Mouse (Mus musculus): ENCODE measurements around the gene Nfic. TPM values are rescaled to one million over a fixed set of nuclear protein-coding genes. Genes with fewer than 3 reads are reported as not detected.

The Nfic gene
- total RNA-seq (2023), result 10 to 100 TPM; 15.0 to 22.8 TPM

GRCm38 (mm10) chr10:81455181-81455895 is at the start of gene Nfic:
Gene Nfic (minus strand): TSS chr10:81455635.

GRCm38 (mm10) chr10:81500032-81500431 is 44.6 kb upstream of the Nfic start, which contains the start of gene S1pr4:
Gene S1pr4 (minus strand): TSS chr10:81500132.

GRCm38 (mm10) chr10:81496264-81496901 is 40.9 kb upstream of the Nfic start, which contains the start of gene Ncln:
Gene Ncln (minus strand): TSS chr10:81496392.

GRCm38 (mm10) chr10:81482533-81482889 is 27.1 kb upstream of the Nfic start, which contains the start of gene Celf5:
Gene Celf5 (minus strand): TSS chr10:81482709.

GRCm38 (mm10) chr10:81392781-81393185 is 62.7 kb downstream of the Nfic start, which contains the start of gene Smim24:
Gene Smim24 (plus strand): TSS chr10:81393051.

GRCm38 (mm10) chr10:81388505-81389055 is 66.9 kb downstream of the Nfic start, which contains the start of gene Gm48552:
Gene Gm48552 (plus strand): TSS chr10:81389005.

GRCm38 (mm10) chr10:81383802-81384604 is 71.4 kb downstream of the Nfic start, which contains the start of the genes Dohh and Gm48551:
Gene Dohh (plus strand): TSS chr10:81384428.
Gene Gm48551 (plus strand): TSS chr10:81384466.

GRCm38 (mm10) chr10:81377793-81378552 is 77.5 kb downstream of the Nfic start, which contains the start of gene Fzr1:
Gene Fzr1 (minus strand): TSS chr10:81378516.

GRCm38 (mm10) chr10:81365672-81366476 is 89.6 kb downstream of the Nfic start, which contains the start of gene 4930404N11Rik:
Gene 4930404N11Rik (minus strand): TSS chr10:81365816.

GRCm38 (mm10) chr10:81356991-81357844 is 98.2 kb downstream of the Nfic start, which contains the start of gene Mfsd12:
Gene Mfsd12 (plus strand): TSS chr10:81357491.

GRCm38 (mm10) chr10:81350351-81351063 is 104.9 kb downstream of the Nfic start, which contains the start of gene Hmg20b:
Gene Hmg20b (minus strand): TSS chr10:81350480.

Other genes with a start within 250 kb of the Nfic start
- not detected for gene Atcay, start 224.8 kb downstream of the Nfic start, total RNA-seq (2023)
- 1 to 10 TPM; 3.4 to 4.6 TPM for gene Zfr2, start 222.5 kb downstream of the Nfic start, total RNA-seq (2023)
- 10 to 100 TPM; 24.5 to 29.5 TPM for gene Matk, start 202.7 kb downstream of the Nfic start, total RNA-seq (2023)
- gene Mrpl54, start 188.7 kb downstream of the Nfic start, total RNA-seq (2023), result 100 to 1,000 TPM; 106 to 112 TPM
- gene Apba3, start 188.7 kb downstream of the Nfic start, total RNA-seq (2023), result 10 to 100 TPM; 32.7 to 50.4 TPM
- 10 to 100 TPM; 14.0 to 18.9 TPM for gene Tjp3, start 164.1 kb downstream of the Nfic start, total RNA-seq (2023)
- 100 to 1,000 TPM; 130 to 154 TPM for gene Pip5k1c, start 162.7 kb downstream of the Nfic start, total RNA-seq (2023)
- gene Cactin, start 134.5 kb downstream of the Nfic start, total RNA-seq (2023), result 10 to 100 TPM; 53.3 to 59.3 TPM
- 1 to 10 TPM; 4.6 to 6.0 TPM for gene Tbxa2r, start 126.9 kb downstream of the Nfic start, total RNA-seq (2023)
- gene Gipc3, start 112.4 kb downstream of the Nfic start, total RNA-seq (2023), result under 1 TPM; 0.78 to 0.92 TPM
- gene Hmg20b, start 105.2 kb downstream of the Nfic start, total RNA-seq (2023), result 10 to 100 TPM; 77.8 to 80.1 TPM
- gene Mfsd12, start 98.1 kb downstream of the Nfic start, total RNA-seq (2023), result 10 to 100 TPM; 11.6 to 13.5 TPM
- gene 4930404N11Rik, start 89.8 kb downstream of the Nfic start, total RNA-seq (2023), result 10 to 100 TPM in 1 of 2 experiments, 1 to 10 TPM in 1; 7.8 to 11.0 TPM
- 10 to 100 TPM; 47.9 to 55.7 TPM for gene Fzr1, start 77.1 kb downstream of the Nfic start, total RNA-seq (2023)
- 10 to 100 TPM; 36.0 to 37.0 TPM for gene Dohh, start 71.2 kb downstream of the Nfic start, total RNA-seq (2023)
- gene Gm48551, start 71.2 kb downstream of the Nfic start, total RNA-seq (2023), result 1 to 10 TPM; 1.6 to 4.6 TPM
- 1 to 10 TPM; 4.3 to 5.4 TPM for gene Gm48552, start 66.6 kb downstream of the Nfic start, total RNA-seq (2023)
- 1 to 10 TPM; 5.8 to 9.2 TPM for gene Smim24, start 62.6 kb downstream of the Nfic start, total RNA-seq (2023)
- not detected for gene Celf5, start 27.1 kb upstream of the Nfic start, total RNA-seq (2023)
- 100 to 1,000 TPM; 113 to 131 TPM for gene Ncln, start 40.8 kb upstream of the Nfic start, total RNA-seq (2023)
- 10 to 100 TPM; 78.0 to 83.2 TPM for gene S1pr4, start 44.5 kb upstream of the Nfic start, total RNA-seq (2023)
- gene Gna15, start 68.6 kb upstream of the Nfic start, total RNA-seq (2023), result 1 to 10 TPM; 6.3 to 9.1 TPM
- gene Gna11, start 89.6 kb upstream of the Nfic start, total RNA-seq (2023), result 10 to 100 TPM; 24.4 to 31.5 TPM
- gene Aes, start 103.9 kb upstream of the Nfic start, total RNA-seq (2023), result 100 to 1,000 TPM; 336 to 341 TPM
- 1 to 10 TPM; 3.7 to 4.7 TPM for gene Tle2, start 118.9 kb upstream of the Nfic start, total RNA-seq (2023)
- under 1 TPM; 0.52 to 0.68 TPM for gene Tle6, start 145.4 kb upstream of the Nfic start, total RNA-seq (2023)
- gene BC025920, start 150.6 kb upstream of the Nfic start, total RNA-seq (2023), result 1 to 10 TPM; 3.2 to 4.3 TPM
- 10 to 100 TPM; 23.5 to 28.2 TPM for gene Sirt6, start 172.2 kb upstream of the Nfic start, total RNA-seq (2023)
- gene Ankrd24, start 172.9 kb upstream of the Nfic start, total RNA-seq (2023), result 1 to 10 TPM; 2.7 to 3.8 TPM
- 1 to 10 TPM; 4.0 to 4.5 TPM for gene Gm10778, start 193.4 kb upstream of the Nfic start, total RNA-seq (2023)
- gene Zfp433, start 249.2 kb upstream of the Nfic start, total RNA-seq (2023), result 10 to 100 TPM in 1 of 2 experiments, 1 to 10 TPM in 1; 8.6 to 17.8 TPM

Measured in B cell, adult 67 days (primary cell).